Mouse (Mus musculus) liver, embryonic 16.5 days (tissue): ENCODE measurements around the gene Lrrc18. TPM values are rescaled to one million over a fixed set of nuclear protein-coding genes. Genes with fewer than 3 reads are reported as not detected.

ENCODE experiments used
- ATAC-seq: fragments of 200-750 bp; cut with Nextera tagmentation; 2 replicates; pipeline ENCODE4 v1.8.0; 2017; ENCODE audit warnings: low read depth, mild to moderate bottlenecking, moderate number of reproducible peaks, moderate library complexity
- H3K27ac ChIP-seq: fragments of 300-500 bp; sonication (generic); 2 replicates; pipeline ENCODE4 v1.5.1; 2014; ENCODE audit warnings: mild to moderate bottlenecking, low read length
- H3K27me3 ChIP-seq: fragments of 300-500 bp; sonication (generic); 2 replicates; pipeline ENCODE4 v1.6.1; 2014; ENCODE audit warnings: low read depth, low read length, mixed read lengths; ENCODE audit not compliant: control insufficient read depth, insufficient read depth
- H3K36me3 ChIP-seq: fragments of 300-500 bp; sonication (generic); 2 replicates; pipeline ENCODE4 v1.6.1; 2014; ENCODE audit warnings: mild to moderate bottlenecking; ENCODE audit not compliant: control insufficient read depth, insufficient read depth
- H3K4me1 ChIP-seq: fragments of 300-500 bp; sonication (generic); 2 replicates; pipeline ENCODE4 v1.6.1; 2014; ENCODE audit warnings: low read depth, low read length, mixed read lengths; ENCODE audit not compliant: control insufficient read depth
- H3K4me2 ChIP-seq: fragments of 300-500 bp; sonication (generic); 2 replicates; pipeline ENCODE4 v1.6.1; 2014; ENCODE audit warnings: low read depth, low read length, mixed read lengths
- H3K4me3 ChIP-seq: fragments of 300-500 bp; sonication (generic); 2 replicates; pipeline ENCODE4 v1.5.1; 2014; ENCODE audit warnings: low read depth, mild to moderate bottlenecking, low read length
- H3K9ac ChIP-seq: fragments of 300-500 bp; sonication (generic); 2 replicates; pipeline ENCODE4 v1.6.1; 2014; ENCODE audit warnings: low read depth, low read length
- H3K9me3 ChIP-seq: fragments of 300-500 bp; sonication (generic); replicated peaks from 2 replicates; pipeline ENCODE4 v1.6.1; 2016; ENCODE audit warnings: low read length; ENCODE audit not compliant: control insufficient read depth
- WGBS: fragments of 180-500 bp; shearing (Covaris S2); extraction: QIAGEN DNeasy Blood & Tissue Kit; methylation state at CpG from one replicate; pipeline ENCODE4 v1.1.7; 2014; ENCODE audit not compliant: insufficient replicate concordance; 5-methylcytosine and 5-hydroxymethylcytosine counted together
- polyA plus RNA-seq: library from polyadenylated mRNA; unstranded; fragments of >200 nt; fragmentation: Nextera tagmentation; extraction: Ambion mirVana; gene quantifications from 2 replicates; pipeline ENCODE4 v1.2.1, GENCODE M21; 2015

Gene Lrrc18
- polyA plus RNA-seq, 1 experiment from 2014 or later: 0.11 TPM

DNA sequence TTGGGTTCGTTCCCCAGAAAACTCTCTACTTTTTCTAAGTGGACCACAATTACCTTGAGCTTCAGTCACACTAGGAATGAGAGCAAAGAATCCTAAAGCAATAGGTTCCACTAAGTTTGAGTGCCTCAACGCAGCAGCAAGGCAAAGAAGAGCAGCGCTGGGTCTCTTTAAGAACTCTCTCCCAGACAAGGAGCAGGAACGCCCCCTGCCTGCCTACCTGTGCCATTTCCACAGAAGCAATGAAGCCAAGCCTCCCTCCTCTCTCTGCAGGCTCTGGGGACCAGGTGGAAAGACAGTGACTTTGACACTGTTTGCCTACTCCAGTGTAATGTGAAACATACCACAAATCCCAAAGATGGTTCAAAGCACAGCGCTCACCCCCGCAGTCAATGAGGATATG lies 42.2 kb downstream of the Lrrc18 start:
- Histone ChIP-seq H3K27me3 (no peaks in the 10 kb centered on the region), H3K9ac (no peak overlapping the region), H3K36me3 (no peaks in the 10 kb centered on the region), H3K4me3 (no peak overlapping the region), H3K27ac (no peak overlapping the region), H3K4me1 (no peaks in the 10 kb centered on the region), H3K9me3 (no peaks in the 10 kb centered on the region), H3K4me2 (no peak overlapping the region)
- 54% methylated on average over 6 of the region's 6 CpGs for WGBS
- no peak for ATAC-seq

DNA sequence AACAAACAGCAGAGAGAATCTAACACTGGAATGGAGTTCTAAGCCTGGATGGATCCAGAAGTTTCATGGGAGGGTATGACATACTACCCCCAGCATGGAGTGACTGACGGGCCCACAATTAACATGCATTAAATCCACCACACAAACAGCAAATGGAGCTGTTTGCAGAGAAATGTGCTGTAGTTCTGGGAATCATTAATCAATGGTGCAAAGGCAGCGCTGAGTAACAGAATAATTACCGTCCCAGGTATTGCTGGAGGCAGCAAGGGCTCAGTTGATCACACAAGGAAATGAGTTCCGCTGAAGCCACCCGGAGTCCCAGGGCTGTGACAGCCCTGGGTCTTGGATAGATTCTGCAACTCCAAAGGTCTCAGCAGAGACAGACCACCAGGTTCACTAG lies 44.2 kb downstream of the Lrrc18 start:
- no peak overlapping the region for H3K4me2 ChIP-seq
- no peaks in the 10 kb centered on the region for H3K4me1 ChIP-seq
- no peak overlapping the region for H3K9ac ChIP-seq
- H3K27me3 ChIP-seq: no peaks in the 10 kb centered on the region
- WGBS: 74% methylated on average over 5 of the region's 5 CpGs
- H3K4me3 ChIP-seq: no peak overlapping the region
- ATAC-seq: no peak
- H3K9me3 ChIP-seq: no peaks in the 10 kb centered on the region
- H3K27ac ChIP-seq: no peak overlapping the region
- no peaks in the 10 kb centered on the region for H3K36me3 ChIP-seq

DNA sequence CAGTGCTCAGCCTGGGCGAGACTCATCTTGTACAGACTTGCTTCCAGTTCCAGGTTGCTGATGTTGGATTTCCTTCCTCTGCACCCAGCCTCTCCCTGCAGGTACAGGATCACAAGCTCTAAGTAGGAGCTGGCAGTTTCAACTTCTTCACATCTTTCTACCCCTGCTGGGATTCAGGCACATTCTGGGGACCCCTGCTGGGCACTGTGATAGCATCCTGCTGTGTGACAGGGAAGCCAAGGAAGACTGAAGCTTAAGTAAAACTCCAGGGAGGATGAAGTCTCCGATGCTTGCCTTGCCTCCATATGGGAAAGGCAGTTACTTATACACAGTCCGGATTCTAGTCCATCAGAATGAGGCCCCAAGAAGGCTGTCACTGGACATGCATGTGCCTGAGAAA lies 45.6 kb downstream of the Lrrc18 start:
- ATAC-seq: no peak
- Histone ChIP-seq H3K4me3 (no peak overlapping the region), H3K4me2 (no peak overlapping the region), H3K4me1 (no peaks in the 10 kb centered on the region), H3K27me3 (no peaks in the 10 kb centered on the region), H3K36me3 (no peaks in the 10 kb centered on the region), H3K9ac (no peak overlapping the region), H3K9me3 (no peaks in the 10 kb centered on the region), H3K27ac (no peak overlapping the region)
- WGBS: 40% methylated on average over 3 of the region's 3 CpGs

DNA sequence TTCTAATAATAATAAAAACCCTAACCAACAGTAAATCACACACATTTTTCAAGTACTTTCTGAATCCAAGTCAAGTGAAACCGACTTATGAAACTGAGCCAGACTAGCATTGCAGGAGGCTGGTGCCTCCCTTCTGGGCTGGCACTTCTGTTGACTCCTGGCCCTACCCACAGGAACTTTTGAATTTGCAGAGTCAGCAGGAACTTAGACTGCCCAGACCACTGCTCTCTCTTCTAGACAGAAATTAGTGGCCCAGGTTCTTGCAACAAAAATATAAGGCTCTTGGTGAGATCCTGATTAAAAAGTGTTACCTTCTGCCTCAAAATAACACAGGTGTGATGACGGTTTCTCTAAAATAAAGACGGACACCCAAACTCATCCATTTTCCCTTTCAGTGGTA lies 54.0 kb downstream of the Lrrc18 start:
- H3K27me3 ChIP-seq: no peaks in the 10 kb centered on the region
- no peaks in the 10 kb centered on the region for H3K9me3 ChIP-seq
- H3K4me1 ChIP-seq: no peaks in the 10 kb centered on the region
- H3K27ac ChIP-seq: no peak overlapping the region
- H3K4me2 ChIP-seq: no peak overlapping the region
- no peak overlapping the region for H3K9ac ChIP-seq
- H3K4me3 ChIP-seq: no peak overlapping the region
- 65% methylated on average over 3 of the region's 3 CpGs for WGBS
- no peak for ATAC-seq
- no peaks in the 10 kb centered on the region for H3K36me3 ChIP-seq

DNA sequence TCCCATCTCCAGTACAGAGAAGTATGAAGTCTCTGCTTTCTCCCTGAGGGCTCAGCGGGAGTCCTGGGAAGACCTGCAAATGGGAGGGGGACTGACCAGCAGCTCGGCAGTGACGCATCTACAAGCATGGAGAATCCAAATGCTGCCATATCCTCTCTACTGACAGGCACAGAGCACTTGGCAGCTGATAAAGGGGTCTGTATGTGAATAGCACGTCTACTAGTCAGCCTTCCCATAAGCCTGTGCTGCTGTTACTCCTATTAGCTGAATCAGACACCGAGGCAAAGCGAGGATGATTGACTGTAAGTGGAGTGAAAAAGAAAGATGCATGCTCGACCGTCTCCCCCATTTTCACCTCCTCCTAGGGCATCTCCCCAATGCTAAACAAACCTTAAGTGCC lies 62.3 kb downstream of the Lrrc18 start:
- Histone ChIP-seq H3K4me3 (no peak overlapping the region), H3K9me3 (no peaks in the 10 kb centered on the region), H3K4me1 (no peaks in the 10 kb centered on the region), H3K9ac (no peak overlapping the region), H3K27ac (no peak overlapping the region), H3K27me3 (no peaks in the 10 kb centered on the region), H3K36me3 (no peaks in the 10 kb centered on the region), H3K4me2 (no peak overlapping the region)
- 62% methylated on average over 8 of the region's 8 CpGs for WGBS
- no peak for ATAC-seq

DNA sequence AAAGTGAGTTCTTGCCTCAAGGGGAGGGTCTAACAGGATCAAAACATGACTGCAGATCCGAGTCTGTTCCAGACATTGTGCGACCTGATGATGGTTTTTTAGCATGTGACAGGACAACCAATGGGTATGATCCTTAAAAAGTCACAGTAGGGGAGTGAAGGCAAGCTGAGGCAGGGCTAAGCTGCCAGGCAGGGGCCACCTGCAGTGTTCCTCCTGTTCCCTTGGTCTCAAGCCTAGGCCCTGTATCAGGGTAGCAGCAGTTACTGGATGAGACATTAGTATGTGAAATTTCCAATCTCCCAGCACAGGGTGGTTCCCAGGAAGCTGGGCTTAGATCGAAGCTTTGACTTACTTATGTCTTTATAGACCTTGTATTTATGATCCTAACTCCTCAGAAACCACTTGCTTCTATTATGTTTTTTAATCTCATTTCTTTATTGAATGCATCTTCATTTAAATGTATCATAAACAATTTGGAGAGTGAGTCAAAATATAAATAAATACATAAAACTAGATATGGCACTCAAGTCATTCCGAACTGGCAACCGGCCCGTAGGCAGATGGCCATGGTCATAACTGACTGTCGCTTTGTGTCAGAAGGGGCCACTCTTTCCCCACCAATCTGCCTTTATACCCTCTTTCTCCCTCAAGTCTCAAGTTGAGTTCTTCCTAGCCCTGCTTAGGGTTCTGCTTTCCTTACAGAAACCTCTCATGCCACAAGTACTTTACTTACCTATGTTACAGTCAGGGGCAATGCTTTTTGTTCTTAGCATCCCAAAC lies 67.9 kb downstream of the Lrrc18 start:
- Histone ChIP-seq H3K4me3 (no peak overlapping the region), H3K4me1 (no peaks in the 10 kb centered on the region), H3K27me3 (no peaks in the 10 kb centered on the region), H3K27ac (no peak overlapping the region), H3K4me2 (no peak overlapping the region), H3K36me3 (no peaks in the 10 kb centered on the region), H3K9ac (no peak overlapping the region), H3K9me3 (no peaks in the 10 kb centered on the region)
- WGBS: 75% methylated on average over 7 of the region's 7 CpGs
- no peak for ATAC-seq

DNA sequence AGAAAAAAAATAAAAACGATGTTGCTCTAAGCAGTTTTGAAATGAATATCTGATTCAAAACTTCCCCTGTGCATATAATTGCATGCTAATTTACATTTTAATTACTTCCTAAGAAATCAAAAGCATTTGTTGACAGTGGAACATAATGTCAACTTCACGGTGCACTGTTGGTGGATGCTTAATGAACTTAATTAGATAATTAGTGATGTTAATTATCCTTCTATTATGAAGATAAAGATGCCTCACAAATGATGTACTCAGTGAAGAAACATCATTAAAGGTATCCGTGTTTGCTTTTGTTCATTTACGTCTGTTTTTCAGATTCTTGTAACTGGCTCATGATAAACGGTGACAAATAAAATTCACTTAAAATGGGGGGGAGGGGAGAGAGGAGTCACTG lies 71.8 kb downstream of the Lrrc18 start:
- Histone ChIP-seq H3K36me3 (no peaks in the 10 kb centered on the region), H3K4me3 (no peak overlapping the region), H3K9ac (no peak overlapping the region), H3K27ac (no peak overlapping the region), H3K4me2 (no peak overlapping the region), H3K27me3 (no peaks in the 10 kb centered on the region), H3K4me1 (no peaks in the 10 kb centered on the region), H3K9me3 (no peaks in the 10 kb centered on the region)
- WGBS: 66% methylated on average over 5 of the region's 5 CpGs
- no peak for ATAC-seq

Other genes with a start within 250 kb of the Lrrc18 start
- gene Tmem273, start 205.4 kb upstream of the Lrrc18 start, polyA plus RNA-seq: 1.2 and 1.6 TPM in 2 replicates
- gene Fam170b, start 157.4 kb upstream of the Lrrc18 start, polyA plus RNA-seq: 0.11 TPM in 1 of 2 replicates, not detected in the other
- gene Vstm4, start 134.6 kb upstream of the Lrrc18 start, polyA plus RNA-seq: 4.9 and 6.4 TPM in 2 replicates
- 1.4 and 2.1 TPM in 2 replicates for gene Wdfy4, start 194.1 kb downstream of the Lrrc18 start, polyA plus RNA-seq
- 3.1 and 4.1 TPM in 2 replicates for gene Arhgap22, start 222.6 kb downstream of the Lrrc18 start, polyA plus RNA-seq